11 mouse cellular contexts compared by ENCODE assay signal in the genomic region with DNA sequence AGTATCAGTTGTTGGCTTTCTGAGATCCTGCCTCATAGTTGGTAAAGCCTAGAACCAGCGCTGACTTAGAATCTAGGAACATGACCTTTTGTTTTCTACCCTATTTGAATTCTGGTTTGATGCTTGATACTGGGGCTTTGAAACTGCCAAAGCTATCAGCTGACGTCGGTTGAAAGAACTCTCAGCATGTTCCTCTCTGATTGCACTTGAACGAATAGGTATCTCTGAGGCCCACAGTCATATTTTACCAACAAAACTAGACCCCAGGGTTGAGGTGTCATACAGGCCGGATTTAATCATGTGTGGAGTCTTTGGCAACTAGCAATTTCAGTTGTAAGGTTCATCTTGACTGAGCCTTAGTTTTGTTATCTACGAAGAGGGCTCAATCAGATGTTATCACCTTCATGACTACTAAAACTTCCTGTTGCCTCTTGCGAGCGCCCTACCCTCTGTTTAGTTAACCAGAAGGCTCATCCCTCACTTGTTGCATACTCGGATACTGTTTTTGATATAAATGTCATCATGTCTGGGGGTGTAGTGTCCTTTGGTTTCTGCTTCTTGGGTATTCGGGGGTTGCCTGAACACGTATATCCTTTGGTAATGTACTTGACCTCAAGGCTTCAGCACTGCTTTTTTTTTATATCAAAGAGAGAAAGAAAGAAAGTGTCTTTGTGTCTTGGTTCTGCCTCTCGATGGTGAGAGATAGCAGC. TPM values are rescaled to one million over a fixed set of nuclear protein-coding genes. Genes with fewer than 3 reads are reported as not detected.
A peak's percentile ranks its signal among the peaks of the same experiment; 100 is the strongest.
DNase-seq lines count a peak whose midpoint lies in the region; ATAC-seq and TF ChIP-seq lines count a peak whose summit lies in the region.
"Had no signal": no experiment of that assay in that cellular context is flagged by ENCODE, and none has a peak within 500 bp of the region (broad histone marks: within the 10 kb centered on the region; RNA-seq: fewer than 3 reads in every experiment).

No protein-coding gene starts in this region.

- TF ChIP-seq CTCF in intestine, postnatal 0 days (IDR thresholded peaks at IDR 0.05; ENCODE audit: low read depth): no peak

- H3K4me3 ChIP-seq in kidney, embryonic 14.5 days (ENCODE audit: low read length): no peak overlapping the region
- no peak overlapping the region for H3K4me3 ChIP-seq in intestine, postnatal 0 days (ENCODE audit: low read depth, low read length)
- no peak overlapping the region for H3K4me3 ChIP-seq in hindbrain, embryonic 16.5 days (ENCODE audit: low read length)
- H3K4me3 ChIP-seq: limb, embryonic 12.5 days had no signal

- WGBS in kidney, embryonic 14.5 days: 71% methylated on average over 12 of the region's 12 CpGs
- 44% methylated on average over 12 of the region's 12 CpGs for WGBS in intestine, postnatal 0 days
- 87% methylated on average over 12 of the region's 12 CpGs for WGBS in hindbrain, embryonic 16.5 days

- no peaks in the 10 kb centered on the region for H3K9me3 ChIP-seq in kidney, embryonic 14.5 days (ENCODE audit: control insufficient read depth, low read length)
- no peaks in the 10 kb centered on the region for H3K9me3 ChIP-seq in intestine, postnatal 0 days (ENCODE audit: control insufficient read depth)
- H3K9me3 ChIP-seq in hindbrain, embryonic 16.5 days (ENCODE audit: control insufficient read depth, low read length): no peaks in the 10 kb centered on the region
- H3K9me3 ChIP-seq: limb, embryonic 12.5 days had no signal

- DNase-seq in kidney, postnatal 14 days: no peak
- DNase-seq in thymus, postnatal 0 days (ENCODE audit: low spot score): peak; percentile 42
- DNase-seq in thymus, postnatal 10 days (ENCODE audit: low spot score in 2 of 2): no peak
- DNase-seq in cerebellum, adult 9-11 months: no peak

- H3K36me3 ChIP-seq in kidney, embryonic 14.5 days (ENCODE audit: control insufficient read depth, insufficient read depth, low read length): peaks cover 15% of the 10 kb centered on the region
- peaks cover 24% of the 10 kb centered on the region for H3K36me3 ChIP-seq in intestine, postnatal 0 days (ENCODE audit: control insufficient read depth, insufficient read depth)
- H3K36me3 ChIP-seq in hindbrain, embryonic 16.5 days (ENCODE audit: control insufficient read depth, insufficient read depth, low read length): peaks cover 1% of the 10 kb centered on the region; the same call in 1 of the 2 replicates

- H3K9ac ChIP-seq in kidney, embryonic 14.5 days (ENCODE audit: low read depth, low read length): no peak overlapping the region
- H3K9ac ChIP-seq in intestine, postnatal 0 days (ENCODE audit: low read depth, low read length): no peak overlapping the region
- H3K9ac ChIP-seq in hindbrain, embryonic 16.5 days (ENCODE audit: low read depth, low read length): no peak overlapping the region
- H3K9ac ChIP-seq: limb, embryonic 12.5 days had no signal

- no peak overlapping the region for H3K4me2 ChIP-seq in kidney, embryonic 14.5 days (replicated peaks; ENCODE audit: low read depth, low read length)
- peak overlapping the region; percentile 4 for H3K4me2 ChIP-seq in intestine, postnatal 0 days (replicated peaks; ENCODE audit: low read depth)
- no peak overlapping the region for H3K4me2 ChIP-seq in hindbrain, embryonic 16.5 days (ENCODE audit: low read length)
- H3K4me2 ChIP-seq: limb, embryonic 12.5 days had no signal

- H3K27me3 ChIP-seq in kidney, embryonic 14.5 days (ENCODE audit: control insufficient read depth, insufficient read depth, low read length): no peaks in the 10 kb centered on the region
- H3K27me3 ChIP-seq in intestine, postnatal 0 days (replicated peaks; ENCODE audit: control insufficient read depth, insufficient read depth, low read length): no peaks in the 10 kb centered on the region
- no peaks in the 10 kb centered on the region for H3K27me3 ChIP-seq in hindbrain, embryonic 16.5 days (replicated peaks; ENCODE audit: control insufficient read depth, insufficient read depth, low read length)
- H3K27me3 ChIP-seq: limb, embryonic 12.5 days; Patski had no signal

- peaks cover 13% of the 10 kb centered on the region for H3K4me1 ChIP-seq in kidney, embryonic 14.5 days (ENCODE audit: control insufficient read depth, insufficient read depth, low read length)
- H3K4me1 ChIP-seq in intestine, postnatal 0 days (replicated peaks; ENCODE audit: control insufficient read depth, insufficient read depth, low read length): peaks cover 3% of the 10 kb centered on the region; the same call in 1 of the 2 replicates
- no peaks in the 10 kb centered on the region for H3K4me1 ChIP-seq in hindbrain, embryonic 16.5 days (ENCODE audit: control insufficient read depth, insufficient read depth, low read depth, low read length)
- H3K4me1 ChIP-seq: limb, embryonic 12.5 days had no signal

- peak overlapping the region; percentile 71 for H3K27ac ChIP-seq in kidney, embryonic 14.5 days (ENCODE audit: low read depth, low read length)
- H3K27ac ChIP-seq in intestine, postnatal 0 days (ENCODE audit: low read depth, low read length): peak overlapping the region; percentile 15
- no peak overlapping the region for H3K27ac ChIP-seq in hindbrain, embryonic 16.5 days (ENCODE audit: low read depth, low read length)
- H3K27ac ChIP-seq: limb, embryonic 12.5 days had no signal

- no peak for ATAC-seq in kidney, embryonic 14.5 days (ENCODE audit: low FRiP score, low TSS enrichment)
- ATAC-seq in intestine, postnatal 0 days: no peak
- ATAC-seq in cerebellum, adult (ENCODE audit: insufficient number of reproducible peaks, low FRiP score, low TSS enrichment): no peak
- no peak for ATAC-seq in hindbrain, embryonic 16.5 days
- ATAC-seq: midbrain, embryonic 16.5 days; Patski had no signal

RNA-seq across cellular contexts. Expression of a gene that starts 14.9 kb away (rescaled TPM):
- polyA plus RNA-seq in kidney, embryonic 14.5 days (2014; fragmentation: Nextera tagmentation; extraction: Ambion mirVana): 2.7 and 5.3 TPM in 2 replicates
- 37.9 and 45.8 TPM in 2 replicates for polyA plus RNA-seq in thymus, postnatal 0 days (2015; fragmentation: Nextera tagmentation; extraction: Ambion mirVana)
- 10.3 and 14.7 TPM in 2 replicates for polyA plus RNA-seq in intestine, postnatal 0 days (2015; fragmentation: Nextera tagmentation; extraction: Ambion mirVana)
- 6.7 and 7.4 TPM in 2 replicates for polyA plus RNA-seq in hindbrain, embryonic 16.5 days (2015; fragmentation: Nextera tagmentation; extraction: Ambion mirVana)

RNA-seq across cellular contexts. Expression of a gene that starts 16.6 kb away (rescaled TPM):
- polyA plus RNA-seq in kidney, embryonic 14.5 days (2014; fragmentation: Nextera tagmentation; extraction: Ambion mirVana): 28.8 and 29.7 TPM in 2 replicates
- polyA plus RNA-seq in thymus, postnatal 0 days (2015; fragmentation: Nextera tagmentation; extraction: Ambion mirVana): 50.1 and 58.2 TPM in 2 replicates
- 37.2 and 40.8 TPM in 2 replicates for polyA plus RNA-seq in intestine, postnatal 0 days (2015; fragmentation: Nextera tagmentation; extraction: Ambion mirVana)
- 37.6 and 41.0 TPM in 2 replicates for polyA plus RNA-seq in hindbrain, embryonic 16.5 days (2015; fragmentation: Nextera tagmentation; extraction: Ambion mirVana)

RNA-seq across cellular contexts. Expression of a gene that starts 33.1 kb away (rescaled TPM):
- polyA plus RNA-seq in kidney, embryonic 14.5 days (2014; fragmentation: Nextera tagmentation; extraction: Ambion mirVana): not detected in 2 replicates
- 2.1 and 2.6 TPM in 2 replicates for polyA plus RNA-seq in thymus, postnatal 0 days (2015; fragmentation: Nextera tagmentation; extraction: Ambion mirVana)
- polyA plus RNA-seq in intestine, postnatal 0 days (2015; fragmentation: Nextera tagmentation; extraction: Ambion mirVana): 0.08 and 0.20 TPM in 2 replicates
- not detected in 2 replicates for polyA plus RNA-seq in hindbrain, embryonic 16.5 days (2015; fragmentation: Nextera tagmentation; extraction: Ambion mirVana)
- polyA plus RNA-seq: limb, embryonic 12.5 days; Patski had no signal

RNA-seq across cellular contexts. Expression of a gene that starts 43.0 kb away (rescaled TPM):
- polyA plus RNA-seq in kidney, embryonic 14.5 days (2014; fragmentation: Nextera tagmentation; extraction: Ambion mirVana): 55.7 and 72.5 TPM in 2 replicates
- polyA plus RNA-seq in thymus, postnatal 0 days (2015; fragmentation: Nextera tagmentation; extraction: Ambion mirVana): 35.4 and 42.0 TPM in 2 replicates
- 15.7 and 16.5 TPM in 2 replicates for polyA plus RNA-seq in intestine, postnatal 0 days (2015; fragmentation: Nextera tagmentation; extraction: Ambion mirVana)
- 38.7 and 52.4 TPM in 2 replicates for polyA plus RNA-seq in hindbrain, embryonic 16.5 days (2015; fragmentation: Nextera tagmentation; extraction: Ambion mirVana)

RNA-seq across cellular contexts. Expression of a gene that starts 43.1 kb away (rescaled TPM):
- 4.3 and 6.8 TPM in 2 replicates for polyA plus RNA-seq in kidney, embryonic 14.5 days (2014; fragmentation: Nextera tagmentation; extraction: Ambion mirVana)
- polyA plus RNA-seq in thymus, postnatal 0 days (2015; fragmentation: Nextera tagmentation; extraction: Ambion mirVana): 2.0 and 2.2 TPM in 2 replicates
- polyA plus RNA-seq in intestine, postnatal 0 days (2015; fragmentation: Nextera tagmentation; extraction: Ambion mirVana): 1.1 and 1.7 TPM in 2 replicates
- 9.1 and 10.9 TPM in 2 replicates for polyA plus RNA-seq in hindbrain, embryonic 16.5 days (2015; fragmentation: Nextera tagmentation; extraction: Ambion mirVana)
